Mouse (Mus musculus) cerebellum, postnatal 25 days (tissue): ENCODE data around the gene Gm20219.

Experiments used
- DNase-seq, 2 experiments: peaks; one replicate each; pipeline ENCODE4 v3.0.0; 2021; ENCODE audit warnings: mixed read lengths in 2 of 2

The Gm20219 gene

DNA sequence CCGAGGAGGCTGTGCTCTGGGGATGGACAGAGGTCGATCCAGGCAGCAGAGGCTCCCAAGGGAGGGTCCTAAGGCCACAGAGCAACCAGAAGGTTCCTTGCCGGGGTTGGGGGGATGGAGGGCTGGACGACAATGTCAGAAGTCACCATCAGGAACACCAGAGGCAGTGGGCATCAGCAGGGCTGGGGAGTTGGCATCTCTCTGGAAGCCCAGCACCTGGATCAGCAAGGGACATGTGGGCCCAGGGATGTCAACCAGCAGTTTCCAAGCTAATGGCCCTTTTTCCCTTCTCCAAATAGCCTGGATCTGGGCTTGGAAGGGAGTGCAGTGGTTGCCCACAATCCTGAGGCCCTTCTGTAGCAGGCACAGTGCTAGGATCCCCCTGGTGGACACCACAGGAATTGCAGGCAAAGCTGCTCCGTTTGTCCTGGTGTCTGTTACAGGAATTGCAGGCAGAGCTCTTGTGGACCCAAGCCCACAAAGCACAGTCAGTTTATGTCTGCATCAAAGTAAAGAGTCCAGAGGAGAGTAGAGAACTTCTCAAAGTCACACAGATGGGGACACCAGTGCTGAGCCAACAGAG lies 1.3 kb downstream of the Gm20219 start:
- peak; percentile 84 to 85 for DNase-seq

DNA sequence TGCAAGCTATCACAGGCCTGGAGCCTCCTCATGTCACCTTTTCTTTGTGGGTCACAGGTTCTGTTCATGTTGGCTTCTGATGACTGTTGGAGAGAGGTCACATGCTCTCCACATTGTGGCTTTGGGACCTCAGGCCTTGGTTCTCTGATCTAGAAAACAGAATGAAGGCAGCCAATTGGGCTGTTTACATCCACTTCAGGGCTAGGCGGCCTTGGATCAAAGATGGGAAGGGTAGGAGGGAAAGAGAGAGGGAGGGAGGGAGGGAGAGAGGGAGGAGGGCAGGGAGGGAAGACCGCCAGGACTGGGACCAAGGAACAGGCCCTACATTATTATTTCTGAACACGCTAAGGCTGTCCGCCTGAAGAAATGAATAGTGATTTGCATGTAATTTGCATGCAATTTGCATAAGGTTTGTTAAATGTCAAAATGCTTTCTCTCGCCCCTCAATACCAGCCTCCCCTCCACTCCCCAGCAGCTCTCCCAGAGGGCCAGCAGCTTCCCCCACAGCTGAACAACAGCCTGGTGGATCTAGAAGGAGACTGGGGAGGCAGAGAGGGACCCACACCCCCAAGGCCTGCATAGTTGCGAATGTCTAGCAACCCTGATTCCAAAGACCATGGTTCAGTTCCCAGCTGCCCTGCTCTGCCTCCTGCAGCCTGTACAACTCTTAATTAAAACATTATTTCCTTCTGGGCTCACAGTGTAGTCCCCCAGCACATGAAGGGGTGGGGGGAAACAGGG lies 2.2 kb downstream of the Gm20219 start:
- peak in 1 of 2 experiments; percentile 11 for DNase-seq

GRCm38 (mm10) chr17:56550784-56551475 lies 3.3 kb downstream of the Gm20219 start:
- peak; percentile 27 to 40 for DNase-seq

DNA sequence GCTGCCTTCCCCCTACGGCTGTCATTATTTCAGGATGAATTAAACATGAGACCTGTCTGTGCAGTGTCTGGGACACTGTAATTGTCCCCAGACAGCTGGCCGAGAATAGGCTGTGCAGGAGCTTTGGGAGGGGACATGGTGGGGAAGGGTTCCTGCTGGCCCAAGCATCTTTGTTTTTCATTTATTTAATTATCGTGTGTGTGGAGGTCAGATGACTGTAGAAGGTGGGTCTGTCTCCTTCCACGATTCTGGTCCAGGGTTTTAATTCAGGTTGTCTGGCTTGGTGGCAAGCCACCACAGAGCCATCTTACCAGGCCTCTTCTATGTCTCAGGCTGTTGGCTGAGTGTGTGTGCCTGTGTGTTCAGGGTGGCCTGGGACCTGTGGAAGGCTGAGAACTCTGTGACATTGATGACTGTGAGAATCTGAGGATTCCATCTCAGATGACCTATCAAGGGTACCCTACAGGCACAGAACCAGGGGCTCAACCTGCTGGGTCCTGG lies 5.5 kb downstream of the Gm20219 start:
- peak; percentile 6 to 11 for DNase-seq

DNA sequence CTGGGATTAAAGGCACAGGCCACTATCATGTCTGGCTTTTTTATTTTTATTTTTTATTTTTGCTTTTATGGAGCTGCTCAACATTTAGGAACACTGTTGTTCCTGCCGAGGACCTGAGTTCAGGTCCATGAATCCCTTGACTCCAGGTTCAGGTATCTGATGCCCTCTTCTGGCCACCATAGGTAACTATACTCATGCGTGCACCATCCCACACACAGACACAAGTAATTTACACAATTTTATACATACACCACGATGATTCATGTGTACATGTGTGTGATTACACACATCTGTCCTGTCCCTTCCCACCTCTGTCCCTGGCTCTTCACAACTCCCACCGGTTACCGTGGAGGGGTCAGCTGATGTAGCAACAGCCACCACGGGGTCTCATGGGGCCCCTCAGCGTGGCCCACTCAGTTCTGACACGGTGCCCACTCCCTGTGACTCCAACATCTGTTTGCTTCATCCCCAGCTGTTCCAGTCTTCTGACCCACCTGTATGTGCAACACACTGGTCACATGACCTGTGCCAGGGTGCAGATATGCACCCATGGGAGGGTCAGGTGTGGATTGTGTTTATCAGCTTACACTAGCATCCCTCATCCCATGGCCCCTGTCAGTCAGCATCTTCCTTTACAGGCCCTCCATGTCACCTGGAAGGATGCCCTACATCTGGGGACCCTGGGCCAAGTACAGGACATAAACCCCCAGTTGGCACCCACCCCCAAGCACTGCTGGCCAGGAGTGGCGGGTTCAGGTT lies 6.2 kb downstream of the Gm20219 start:
- DNase-seq, result peak; percentile 14 to 33

- peak; percentile 87 to 91 for DNase-seq
Observed at GRCm38 (mm10) chr17:56547116-56547845, 6.9 kb downstream of the Gm20219 start.

GRCm38 (mm10) chr17:56546576-56546975 lies 7.6 kb downstream of the Gm20219 start:
- no peak for DNase-seq

GRCm38 (mm10) chr17:56545945-56546344 lies 8.2 kb downstream of the Gm20219 start:
- DNase-seq, result no peak

- no peak for DNase-seq
Observed at GRCm38 (mm10) chr17:56544699-56545387, 9.3 kb downstream of the Gm20219 start.

DNA sequence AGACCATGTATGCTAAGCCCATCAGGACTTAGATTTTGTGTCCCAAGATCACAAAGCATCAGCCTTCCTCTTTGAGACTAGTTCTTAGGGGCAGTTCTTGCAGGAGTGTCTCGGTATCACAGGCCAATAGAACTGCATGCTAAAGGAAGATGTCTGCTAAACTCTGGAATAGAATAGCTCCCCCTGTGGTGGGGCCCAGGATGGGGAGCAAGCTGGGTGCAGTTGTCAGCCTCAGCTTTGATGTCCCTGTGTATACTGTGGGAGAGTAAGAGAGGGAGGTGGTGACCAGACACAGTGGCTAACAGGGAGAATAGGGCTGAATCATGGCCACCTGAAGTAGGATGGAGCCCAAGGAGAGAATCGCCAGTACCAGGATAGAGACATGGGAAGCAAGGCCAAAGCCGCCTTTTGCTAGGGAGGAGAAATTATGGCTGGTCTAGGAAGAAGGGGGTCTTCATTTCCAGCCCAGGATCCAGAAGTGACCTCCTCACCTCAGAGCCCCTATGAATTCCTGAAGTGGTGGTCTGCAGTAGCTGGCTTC lies 10.4 kb downstream of the Gm20219 start:
- no peak for DNase-seq

DNA sequence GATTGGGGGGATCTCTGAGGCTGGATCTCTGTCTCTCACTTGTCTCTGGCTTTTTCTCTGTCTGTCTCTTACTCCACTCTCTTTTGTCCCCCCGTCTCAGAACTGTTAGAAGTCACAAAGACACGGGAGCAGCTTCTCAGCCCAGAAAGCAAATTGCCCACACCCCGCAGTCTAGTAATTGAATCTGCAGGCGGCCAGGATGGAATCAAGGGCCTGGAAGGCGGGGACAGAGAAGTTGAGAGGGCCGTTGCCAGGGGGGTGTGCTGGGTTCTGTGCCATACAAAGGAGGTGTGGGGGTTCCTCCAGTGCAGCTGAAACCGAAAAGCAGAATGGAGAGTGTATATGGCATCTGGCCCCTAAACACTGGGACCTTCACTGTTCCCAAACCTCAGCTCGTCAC lies 11.5 kb downstream of the Gm20219 start:
- no peak for DNase-seq

DNA sequence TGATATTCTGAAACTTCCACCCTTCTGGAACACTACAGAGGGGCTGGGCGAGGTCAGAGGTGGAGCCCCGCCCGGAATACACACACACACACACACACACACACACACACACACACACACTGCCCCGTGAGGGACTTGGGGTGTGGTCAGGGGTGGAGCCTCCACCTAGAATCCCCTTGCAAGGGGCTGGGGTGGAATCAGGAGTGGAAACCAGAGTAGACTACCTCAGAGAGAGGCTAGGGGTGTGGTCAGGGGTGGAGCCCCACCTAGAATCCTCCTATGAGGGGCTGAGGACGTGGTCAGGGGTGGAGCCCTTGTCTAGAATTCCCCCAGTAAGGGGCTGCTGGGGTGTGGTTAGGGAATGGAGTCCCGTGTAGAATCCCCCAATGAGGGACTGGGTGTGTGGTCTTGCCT lies 13.6 kb downstream of the Gm20219 start:
- no peak for DNase-seq

GRCm38 (mm10) chr17:56537912-56538311 lies 16.3 kb downstream of the Gm20219 start:
- peak; percentile 37 to 59 for DNase-seq

DNA sequence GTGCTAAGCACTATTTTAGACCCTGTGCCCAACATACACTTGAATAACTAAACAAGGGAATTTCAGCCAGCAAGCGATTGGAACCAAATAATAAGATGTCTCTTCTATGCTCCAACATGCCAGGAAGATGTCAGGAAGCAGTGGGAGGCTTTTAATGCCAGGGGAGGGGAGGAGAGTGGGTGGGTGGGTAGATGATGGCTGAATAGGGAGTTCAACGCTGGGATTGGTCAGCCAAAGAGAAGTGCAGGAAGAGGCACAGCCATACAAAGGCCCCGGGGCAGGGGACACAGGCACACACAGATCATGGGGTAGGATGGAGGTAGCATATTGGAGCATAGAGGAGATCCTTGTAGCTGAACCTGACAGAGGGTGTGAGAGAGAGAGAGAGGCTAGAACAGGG lies 17.3 kb downstream of the Gm20219 start:
- DNase-seq, result no peak

DNA sequence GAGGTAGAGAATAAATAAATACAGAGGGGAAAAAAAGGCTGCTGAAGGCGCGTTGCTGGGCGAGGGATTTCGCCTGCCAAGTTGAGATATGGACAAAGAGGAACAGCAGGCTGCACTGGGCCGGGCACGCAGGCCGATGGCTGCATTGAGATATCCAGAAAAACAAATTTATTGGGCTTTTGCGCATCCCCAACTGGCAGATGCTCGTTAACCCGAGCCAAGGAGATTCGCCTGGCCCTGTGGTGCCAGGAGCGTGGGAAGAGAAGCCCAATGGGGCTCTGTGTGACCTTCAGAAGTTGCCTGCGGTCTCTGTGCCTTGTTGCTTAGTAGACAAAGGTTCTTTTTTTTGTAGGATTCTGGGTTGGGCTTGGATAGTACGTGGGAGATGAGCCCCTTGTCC lies 18.0 kb downstream of the Gm20219 start:
- DNase-seq, result peak; percentile 38 to 44

DNA sequence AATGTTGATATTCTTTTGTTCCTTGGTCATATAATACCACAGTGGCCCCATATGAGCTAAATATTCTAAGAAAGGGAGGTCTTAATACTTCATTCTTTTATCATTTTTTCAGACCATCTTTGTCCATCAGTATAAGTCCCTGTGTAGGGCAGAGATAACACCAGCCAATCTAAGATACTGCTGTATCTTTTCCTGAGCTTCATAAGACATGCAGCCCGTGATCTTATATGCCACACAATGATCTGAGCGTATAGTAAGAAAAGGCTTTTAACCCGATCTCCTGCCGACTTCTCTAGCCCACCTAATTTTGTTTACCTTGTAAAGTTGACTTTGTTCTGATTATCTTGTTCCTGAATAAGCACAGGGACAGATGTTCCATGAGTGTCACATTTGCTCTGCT lies 29.2 kb downstream of the Gm20219 start:
- no peak for DNase-seq

DNA sequence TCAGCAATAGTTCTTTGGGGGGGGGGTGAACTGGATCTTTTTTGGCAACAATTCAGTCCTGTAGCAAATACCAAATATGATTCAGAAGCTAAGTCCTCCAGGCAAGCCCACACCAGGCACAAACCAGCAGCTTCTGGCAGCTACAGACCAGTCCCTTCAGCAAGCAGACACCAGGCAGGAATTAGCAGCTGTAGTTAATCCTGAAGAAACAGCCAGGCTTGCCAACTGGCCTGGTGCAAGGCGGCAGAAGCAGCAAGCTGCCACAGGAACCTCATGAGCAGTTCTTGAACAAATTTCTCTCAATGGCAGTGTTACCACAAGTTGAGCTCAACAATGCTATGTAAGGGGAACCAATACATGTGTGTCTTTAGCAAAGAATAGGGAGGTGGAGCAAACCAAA lies 31.4 kb downstream of the Gm20219 start:
- no peak for DNase-seq

DNA sequence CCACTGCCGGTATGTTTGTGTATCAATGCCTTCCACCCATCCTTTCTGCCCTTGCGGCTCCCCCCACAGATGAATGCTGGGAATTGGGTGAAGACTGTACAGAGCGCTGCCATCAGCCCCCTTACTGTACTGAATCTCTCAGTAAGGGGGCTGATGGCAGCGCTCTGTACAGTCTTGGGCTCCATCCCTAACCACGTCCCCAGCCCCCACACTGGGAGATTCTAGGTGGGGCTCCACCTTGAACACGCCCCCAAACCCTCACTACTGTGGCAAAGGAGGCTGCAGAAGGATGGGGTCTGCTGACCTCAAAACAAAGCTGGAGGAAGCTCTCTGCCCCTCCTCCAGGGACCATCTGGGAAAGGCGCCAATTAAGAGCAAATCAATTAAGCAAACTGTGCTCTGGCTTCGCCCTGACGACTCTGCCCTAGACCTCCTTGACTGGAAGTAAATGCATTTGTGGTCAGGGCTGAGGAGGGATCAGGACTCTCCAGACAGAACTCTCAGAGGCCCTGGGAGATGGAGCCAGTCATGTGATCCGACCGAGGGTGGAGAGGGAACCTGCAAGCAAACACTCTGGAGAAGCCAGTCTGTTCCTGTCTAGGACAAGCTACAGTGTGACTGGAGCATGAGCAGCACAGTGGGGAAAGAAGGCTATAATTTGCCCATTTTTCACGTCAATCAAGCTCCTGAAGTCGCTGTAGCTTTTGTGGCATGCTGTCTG lies 38.3 kb downstream of the Gm20219 start:
- no peak for DNase-seq

DNA sequence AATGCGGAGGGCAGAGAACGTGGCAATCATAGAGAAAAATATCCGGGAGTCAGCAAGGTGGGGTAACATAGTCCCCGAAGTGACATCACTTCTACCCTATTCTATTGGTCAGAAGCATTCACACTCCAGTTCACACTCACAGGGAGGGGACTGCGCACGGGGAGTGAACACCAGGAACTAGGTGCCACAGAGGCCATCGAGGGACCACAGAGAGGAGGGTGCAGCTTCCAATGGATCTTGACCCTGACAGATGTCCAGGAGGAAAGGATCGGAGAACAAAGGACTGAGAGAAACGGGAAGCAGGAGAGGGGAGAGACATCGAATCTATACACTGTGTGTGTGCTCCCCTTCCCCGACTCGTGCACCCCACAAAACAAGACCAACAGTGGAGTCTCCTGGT lies 39.3 kb downstream of the Gm20219 start:
- no peak for DNase-seq

DNA sequence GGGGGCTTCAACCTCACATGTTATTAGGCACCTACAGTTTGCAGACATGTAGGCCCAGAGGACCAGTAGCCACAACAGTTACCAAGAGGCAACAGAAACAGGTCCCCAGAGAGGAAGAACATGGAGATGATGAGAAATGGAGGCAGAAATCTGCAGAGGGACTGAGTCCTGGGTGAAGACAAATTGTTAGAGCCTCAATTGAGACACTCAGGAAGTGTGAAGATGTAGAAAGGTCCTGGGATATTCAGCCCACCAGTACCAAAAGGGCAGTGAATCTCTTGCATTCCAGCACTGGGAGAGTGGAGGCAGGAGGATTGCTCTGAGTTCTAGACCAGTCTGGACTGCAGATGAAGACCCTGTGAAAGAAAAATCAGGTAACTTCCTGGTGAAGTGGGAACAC lies 39.9 kb downstream of the Gm20219 start:
- DNase-seq, result no peak

DNA sequence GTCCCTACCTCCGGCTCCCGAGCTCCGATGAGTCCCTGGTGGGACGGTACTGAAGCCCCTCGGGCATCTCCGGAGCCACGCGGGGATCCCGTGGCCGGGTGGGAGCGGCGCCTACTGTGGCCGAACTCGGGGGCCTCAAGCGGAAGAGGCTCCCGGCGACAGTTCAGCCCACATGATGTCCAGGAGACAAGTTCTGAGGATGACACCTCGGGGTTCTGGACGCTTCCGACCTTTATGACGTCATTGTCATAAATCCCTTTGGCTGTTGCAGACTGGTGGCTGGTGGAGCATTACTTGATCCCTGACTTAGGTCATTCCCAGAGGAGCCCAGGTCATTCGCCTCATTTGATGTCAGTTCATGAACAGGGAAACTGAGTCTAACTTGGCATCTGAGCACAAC lies 41.9 kb downstream of the Gm20219 start, which contains the start of gene Znrf4:
Gene Znrf4 (minus strand): TSS at position 122 of the 400 bp plus-strand sequence.
- DNase-seq, result no peak
